Mouse (Mus musculus) Patski (cell line): ENCODE measurements around the gene Lysmd4. TPM values are rescaled to one million over a fixed set of nuclear protein-coding genes. Genes with fewer than 3 reads are reported as not detected.

Experiments used
- ATAC-seq: fragments of 100-300 bp; one replicate; pipeline ENCODE4 v1.8.0; 2021
- CTCF ChIA-PET: fragments of 350-600 bp; sonication (Branson Sonifier 250); formaldehyde crosslinking; loops from one replicate; lab custom pipeline; 2022; ENCODE audit warnings: inconsistent platforms; lab: Charles Lee
- POLR2A ChIA-PET: fragments of 350-600 bp; sonication (Branson Sonifier 250); formaldehyde crosslinking; loops from one replicate; lab custom pipeline; 2022; ENCODE audit warnings: antibody characterized with exemption, inconsistent platforms; lab: Charles Lee
- DNase-seq: peaks from one replicate; pipeline ENCODE4 v3.0.0-alpha.2; 2011; ENCODE audit warnings: low read depth, low spot score
- H3K27me3 ChIP-seq: fragments of 371-371 bp; one replicate; pipeline ENCODE4 v1.5.1; 2021
- CTCF ChIP-seq: fragments of 100-300 bp; IDR thresholded peaks from one replicate; pipeline ENCODE4 v1.5.1; 2021
- in situ Hi-C: fragments of 300-500 bp; cut with MboI; formaldehyde crosslinking; loops from 3 replicates; pipeline ENCODE4 v1.11.1; 2018; ENCODE audit warnings: low pct_unique_long_range_greater_than_20kb, mixed read lengths
- polyA plus RNA-seq: library from polyadenylated mRNA; unstranded; gene quantifications from one replicate; pipeline ENCODE4 v1.2.3, GENCODE M21; 2021

Gene Lysmd4
- polyA plus RNA-seq, 1 experiment from 2014 or later, result 10.3 TPM

DNA sequence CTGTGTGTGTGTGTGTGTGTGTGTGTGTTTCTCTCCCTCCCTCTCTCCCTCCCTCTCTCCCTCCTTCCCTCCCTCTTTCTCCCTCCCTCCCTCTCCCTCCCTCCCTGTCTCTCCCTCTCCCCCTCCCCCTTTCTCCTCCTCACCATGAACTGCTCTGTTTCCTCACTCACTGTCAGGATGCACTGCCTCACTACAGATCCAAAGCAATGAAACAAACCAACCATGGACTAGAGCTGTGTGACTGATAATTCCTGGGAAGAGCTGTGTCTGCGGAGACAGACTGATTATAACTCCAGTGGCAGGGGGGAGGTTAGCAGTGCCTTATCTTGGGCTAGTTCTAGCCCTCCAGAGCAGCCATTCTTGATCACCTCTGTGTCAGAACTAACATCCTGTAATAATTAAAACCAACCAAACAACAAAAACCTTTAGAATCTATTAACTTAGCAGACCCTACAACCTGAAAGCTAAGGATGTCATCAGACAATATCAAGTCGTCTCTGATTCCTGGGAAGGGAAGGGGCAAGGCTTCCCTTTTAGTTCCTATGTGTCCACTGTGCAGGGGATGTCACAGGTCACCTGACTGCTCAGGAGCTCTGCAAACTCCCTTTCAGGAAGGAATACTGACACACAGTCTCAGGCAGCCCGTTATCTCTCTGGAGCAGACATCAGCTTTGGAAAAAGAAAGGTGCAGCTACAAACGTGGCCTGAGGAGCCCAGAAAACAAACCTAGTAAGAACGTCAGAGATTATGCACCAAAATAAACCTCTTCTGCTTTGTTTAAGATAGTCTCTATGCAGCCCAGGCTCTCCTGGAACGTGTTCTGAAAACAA lies 12.1 kb upstream of the Lysmd4 start:
- in situ Hi-C loops, result no loop called here
- CTCF ChIA-PET, result interaction anchor here (0.8 kb wide), 1 partner anchor 420 kb away, joined by 3 read pairs; no protein-coding TSS in a partner anchor
- POLR2A ChIA-PET, result interaction anchor here (0.6 kb wide), 1 partner anchor 139 kb away, joined by 3 read pairs; no protein-coding TSS in a partner anchor
- DNase-seq (no peak), ATAC-seq (no peak)
- peaks cover 4% of the 10 kb centered on the region for H3K27me3 ChIP-seq
- TF ChIP-seq CTCF, result no peak

DNA sequence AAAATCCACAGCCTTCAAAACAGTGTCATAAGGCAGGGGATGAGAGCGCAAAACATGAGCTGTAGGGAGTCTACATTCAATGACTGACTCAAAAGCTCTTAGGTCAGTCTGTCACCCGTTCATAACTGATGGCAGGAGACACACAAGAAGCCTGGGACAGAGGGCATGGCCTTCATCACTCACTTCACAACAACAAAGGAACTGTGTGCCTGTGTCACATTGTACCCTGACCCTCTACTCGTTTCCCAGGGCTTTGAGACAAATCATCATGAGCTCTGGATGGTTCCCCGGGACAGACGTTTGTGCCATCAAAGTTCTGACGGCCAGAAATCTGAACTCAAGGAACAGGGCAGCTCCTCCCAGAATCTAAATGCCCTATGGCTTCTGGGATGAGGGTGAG lies 11.0 kb upstream of the Lysmd4 start:
- in situ Hi-C loops, result no loop called here
- no peak for ATAC-seq
- no peak for TF ChIP-seq CTCF
- no peak for DNase-seq
- ChIA-PET CTCF (interaction anchor here (0.8 kb wide), 1 partner anchor 419 kb away, joined by 3 read pairs; no protein-coding TSS in a partner anchor), POLR2A (no interaction called here)
- H3K27me3 ChIP-seq, result peaks cover 4% of the 10 kb centered on the region

DNA sequence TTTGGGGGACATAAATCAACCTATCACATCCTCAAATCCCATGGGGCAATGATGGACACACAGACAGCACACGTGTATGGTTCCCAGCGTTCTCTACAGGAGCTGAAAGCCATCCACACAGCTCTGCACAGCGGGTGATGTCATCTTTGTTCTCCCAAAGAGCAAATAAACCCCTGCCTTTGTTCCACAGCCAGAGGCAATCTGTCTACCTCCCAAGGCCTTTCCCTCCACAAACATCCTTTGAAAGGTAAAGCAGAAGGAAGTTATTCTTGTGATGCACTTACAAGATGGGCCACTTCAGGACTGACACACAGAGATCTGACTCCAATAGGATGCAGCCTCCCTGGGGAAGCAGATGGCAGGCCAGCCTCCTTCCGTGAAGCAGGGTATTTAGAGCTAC lies 10.4 kb upstream of the Lysmd4 start:
- DNase-seq (no peak), ATAC-seq (no peak)
- TF ChIP-seq CTCF, result no peak
- ChIA-PET CTCF (no interaction called here), POLR2A (interaction anchor here (0.6 kb wide), 1 partner anchor 252 kb away, joined by 5 read pairs; no protein-coding TSS in a partner anchor)
- peaks cover 4% of the 10 kb centered on the region for H3K27me3 ChIP-seq
- in situ Hi-C loops, result no loop called here

DNA sequence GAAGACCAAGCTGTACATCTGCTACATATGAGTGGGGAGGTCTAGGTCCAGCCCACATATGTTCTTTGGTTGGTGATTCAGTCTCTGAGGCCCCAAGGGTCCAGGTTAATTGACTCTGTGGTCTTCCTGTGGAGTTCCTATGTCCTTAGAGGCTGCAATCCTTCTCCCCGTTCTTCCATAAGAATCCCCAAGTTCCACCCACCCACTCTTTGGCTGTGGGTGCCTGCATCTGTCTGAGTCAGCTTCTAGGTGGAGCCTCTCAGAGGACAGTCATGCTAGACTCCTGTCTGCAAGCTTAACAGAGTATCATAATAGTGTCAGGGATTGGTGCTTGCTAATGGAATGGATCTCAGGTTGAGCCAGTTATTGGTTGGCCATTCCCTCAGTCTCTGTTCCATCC lies 8.8 kb upstream of the Lysmd4 start:
- no peak for ATAC-seq
- in situ Hi-C loops, result no loop called here
- DNase-seq, result no peak
- POLR2A ChIA-PET, result no interaction called here
- TF ChIP-seq CTCF, result no peak
- H3K27me3 ChIP-seq, result no peaks in the 10 kb centered on the region
- CTCF ChIA-PET, result no interaction called here

DNA sequence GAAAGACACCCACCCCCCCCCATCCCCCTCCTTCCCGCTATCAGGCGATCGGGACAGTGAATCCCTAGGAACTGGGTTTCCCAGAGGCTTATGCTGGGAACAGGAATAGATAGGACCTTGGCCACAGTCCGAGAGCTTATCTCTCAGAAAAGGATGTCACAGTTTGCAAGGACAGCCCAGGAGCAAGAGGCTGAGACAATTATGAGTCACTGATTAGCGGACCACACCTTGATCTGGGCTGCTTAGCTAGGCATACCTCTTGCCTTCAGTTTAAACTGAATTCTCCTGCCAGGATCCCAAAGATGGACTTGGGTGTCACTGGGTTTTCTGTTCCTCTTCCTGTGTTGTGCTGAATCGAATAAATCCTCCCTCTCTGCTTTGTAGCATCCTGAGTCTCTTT lies 6.0 kb upstream of the Lysmd4 start:
- in situ Hi-C loops, result no loop called here
- ATAC-seq, result no peak
- TF ChIP-seq CTCF, result no peak
- CTCF ChIA-PET, result interaction anchor here (1.4 to 2.4 kb wide), 2 partner anchors 413 to 426 kb away, joined by 3 to 17 read pairs; no protein-coding TSS in a partner anchor
- no peaks in the 10 kb centered on the region for H3K27me3 ChIP-seq
- POLR2A ChIA-PET, result no interaction called here
- DNase-seq, result no peak

DNA sequence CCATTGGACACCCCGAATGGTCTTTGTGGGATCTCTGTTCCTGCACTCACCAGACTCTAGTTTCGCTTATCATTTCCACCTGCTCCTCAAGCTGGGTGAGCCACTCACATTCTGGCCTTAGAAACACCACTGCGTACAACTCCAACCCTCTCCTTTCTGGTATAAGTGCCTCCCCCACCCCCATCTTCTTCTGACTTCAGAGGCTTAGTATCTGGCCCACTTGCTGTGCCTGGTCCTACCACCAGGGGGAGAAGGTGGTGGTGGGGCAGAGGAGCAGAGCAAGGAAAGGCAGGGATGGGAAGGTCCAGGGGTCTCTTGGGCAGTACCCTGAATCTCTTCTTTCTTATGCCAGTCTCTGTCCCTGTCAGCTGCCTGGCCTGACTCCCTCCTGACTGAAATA lies 5.3 kb upstream of the Lysmd4 start:
- DNase-seq, result no peak
- CTCF ChIA-PET, result interaction anchor here (1.0 to 2.4 kb wide), 7 partner anchors 10 to 426 kb away, joined by 3 to 17 read pairs (median 4); no protein-coding TSS in a partner anchor
- H3K27me3 ChIP-seq, result no peaks in the 10 kb centered on the region
- in situ Hi-C loops, result no loop called here
- ATAC-seq, result no peak
- POLR2A ChIA-PET, result interaction anchor here (1.2 kb wide), 1 partner anchor 414 kb away, joined by 5 read pairs; no protein-coding TSS in a partner anchor
- peak; percentile 78 for TF ChIP-seq CTCF

DNA sequence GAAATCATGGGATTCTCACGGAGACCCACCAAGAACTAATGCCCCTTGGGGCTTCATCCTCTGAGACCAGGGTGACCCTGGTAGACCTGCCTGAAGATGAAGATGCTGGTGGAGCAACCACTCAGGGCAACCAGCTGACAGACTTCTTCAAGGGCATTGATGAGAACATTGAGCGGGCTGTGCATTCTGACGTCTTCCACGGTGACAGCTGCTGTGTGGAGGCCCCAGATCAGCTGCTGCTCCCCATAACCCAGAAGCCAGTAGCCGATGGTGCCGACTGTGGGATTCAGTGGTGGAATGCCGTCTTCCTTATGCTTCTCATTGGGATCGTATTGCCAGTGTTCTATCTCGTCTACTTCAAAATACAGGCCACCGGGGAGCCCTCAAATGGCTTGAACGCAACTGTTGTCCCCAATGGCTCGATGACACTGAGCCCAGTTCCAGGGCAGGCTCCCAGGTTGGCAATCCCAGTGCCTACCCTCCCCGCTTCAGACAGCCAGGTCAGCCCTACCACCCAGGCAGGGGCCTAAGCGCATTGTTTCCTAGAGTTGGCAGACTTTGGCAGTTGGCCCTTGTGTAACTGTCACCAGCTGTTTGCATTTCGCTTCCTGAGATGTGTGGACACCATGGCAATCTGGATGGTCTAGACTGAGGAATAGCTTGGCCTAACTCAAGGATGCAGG lies 3.7 kb downstream of the Lysmd4 start:
- in situ Hi-C loops, result loop anchor here (25.0 kb wide), 1 partner anchor 536 kb away; the partner anchor contains the start of gene Synm
- TF ChIP-seq CTCF, result no peak
- ChIA-PET POLR2A (no interaction called here), CTCF (interaction anchor here (1.2 to 3.8 kb wide), 2 partner anchors 11 to 404 kb away, joined by 3 to 15 read pairs; no protein-coding TSS in a partner anchor)
- H3K27me3 ChIP-seq, result no peaks in the 10 kb centered on the region
- ATAC-seq (no peak), DNase-seq (no peak)

DNA sequence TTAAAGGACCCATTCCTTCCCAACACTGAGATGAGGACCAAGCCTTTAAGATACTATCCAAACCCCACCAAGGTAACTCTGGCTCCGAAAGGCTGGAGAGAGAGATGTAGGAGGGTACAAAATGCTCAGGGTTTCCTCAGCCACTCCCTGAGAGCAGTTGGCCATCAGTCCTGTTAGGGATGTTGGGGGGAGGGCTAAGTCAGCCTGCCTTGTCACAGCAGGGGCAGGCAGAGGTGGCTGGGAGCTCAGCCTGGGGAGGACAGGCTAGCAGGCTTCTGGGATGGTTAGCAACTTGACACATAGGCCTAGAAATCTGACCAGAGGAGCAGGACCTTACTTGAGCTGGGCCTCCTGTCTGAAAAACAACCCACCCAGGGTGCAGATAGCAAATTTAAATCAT lies 5.2 kb downstream of the Lysmd4 start:
- in situ Hi-C loops, result loop anchor here (25.0 kb wide), 1 partner anchor 535 kb away; the partner anchor contains the start of gene Synm
- ATAC-seq (no peak), DNase-seq (no peak)
- no peaks in the 10 kb centered on the region for H3K27me3 ChIP-seq
- TF ChIP-seq CTCF, result no peak
- ChIA-PET POLR2A (no interaction called here), CTCF (interaction anchor here (1.2 kb wide), 1 partner anchor 21 kb away, joined by 3 read pairs; no protein-coding TSS in a partner anchor)

DNA sequence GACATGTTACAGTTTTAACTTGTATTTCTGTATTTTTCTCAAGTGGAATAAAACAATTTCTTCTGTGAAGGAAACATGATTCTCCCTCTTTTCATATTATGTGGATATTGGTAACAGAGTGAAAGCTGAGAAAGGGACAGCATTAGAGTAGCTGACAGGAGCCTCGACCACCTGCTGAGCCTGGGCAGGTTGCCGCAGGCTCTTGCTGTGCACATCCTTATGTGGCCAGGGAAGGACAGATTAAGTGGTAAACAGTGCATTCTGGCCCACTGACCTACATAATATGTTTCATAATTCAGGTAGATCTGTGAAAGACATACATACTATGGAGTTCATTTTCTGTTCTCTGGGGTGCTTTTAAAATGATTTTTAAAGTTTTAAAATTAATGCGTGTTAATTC lies 6.0 kb downstream of the Lysmd4 start:
- CTCF ChIA-PET, result interaction anchor here (1.0 to 3.4 kb wide), 6 partner anchors 14 to 402 kb away, joined by 3 to 34 read pairs (median 4); no protein-coding TSS in a partner anchor
- in situ Hi-C loops, result loop anchor here (25.0 kb wide), 1 partner anchor 534 kb away; the partner anchor contains the start of gene Synm
- no peak for ATAC-seq
- POLR2A ChIA-PET, result no interaction called here
- DNase-seq, result no peak
- TF ChIP-seq CTCF, result no peak
- no peaks in the 10 kb centered on the region for H3K27me3 ChIP-seq
